In the genomic region with DNA sequence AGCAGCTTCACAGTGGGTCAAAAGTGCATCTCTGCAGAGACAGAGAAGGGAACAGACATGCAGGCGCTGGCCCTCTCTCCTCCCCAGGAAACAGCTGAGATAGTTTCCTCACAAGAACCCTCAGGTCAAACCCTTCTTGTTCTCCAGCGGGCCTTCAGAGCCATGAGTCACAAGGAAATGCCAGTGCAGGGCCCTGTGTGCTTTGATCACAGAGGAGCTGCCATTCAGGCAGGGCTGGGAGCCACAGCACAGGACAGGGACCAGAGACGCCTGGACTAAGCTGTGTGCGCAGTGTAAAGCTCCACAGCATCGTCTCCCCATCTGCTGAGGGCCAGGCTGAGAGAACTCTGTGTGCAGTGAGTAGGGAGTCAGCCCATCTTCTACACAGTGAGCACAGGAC, we compare ENCODE assay signal across 29 mouse cellular contexts. TPM values are rescaled to one million over a fixed set of nuclear protein-coding genes. Genes with fewer than 3 reads are reported as not detected.
DNase-seq lines count a peak whose midpoint lies in the region; ATAC-seq and TF ChIP-seq lines count a peak whose summit lies in the region.
"Not testable (repeated sequence)": the region's sequence is repeated elsewhere in the genome, so short reads cannot be mapped to it uniquely, and the experiment has no call there.
"Had no signal": no experiment of that assay in that cellular context is flagged by ENCODE, and none has a peak within 500 bp of the region (broad histone marks: within the 10 kb centered on the region; RNA-seq: fewer than 3 reads in every experiment).

No protein-coding gene starts in this region.

- TF ChIP-seq EP300 in lung, postnatal 0 days (IDR thresholded peaks at IDR 0.05): not testable (repeated sequence)

- not testable (repeated sequence) for TF ChIP-seq POLR2A in liver, adult 2 months (IDR thresholded peaks at IDR 0.05; ENCODE audit: extremely low read depth, insufficient read depth, low read length)

- not testable (repeated sequence) for H3K27me3 ChIP-seq in heart, embryonic 11.5 days (ENCODE audit: control insufficient read depth, insufficient read depth, low read length); kidney, postnatal 0 days (ENCODE audit: insufficient read depth, low read length); liver, adult 2 months (ENCODE audit: control insufficient read depth, insufficient read depth, low read length); lung, postnatal 0 days (replicated peaks; ENCODE audit: insufficient read depth, low read length)

- H3K4me2 ChIP-seq in heart, embryonic 11.5 days; kidney, postnatal 0 days (ENCODE audit: low read length); lung, postnatal 0 days (replicated peaks; ENCODE audit: low read depth, low read length): not testable (repeated sequence)

- not testable (repeated sequence) for H3K79me2 ChIP-seq in liver, adult 2 months (ENCODE audit: control insufficient read depth, insufficient read depth, low read length)

- H3K4me3 ChIP-seq in heart, embryonic 11.5 days (ENCODE audit: low read depth, low read length); kidney, postnatal 0 days (replicated peaks; ENCODE audit: low read depth, low read length); liver, adult 2 months (ENCODE audit: insufficient read depth, low read depth, low read length); lung, postnatal 0 days (ENCODE audit: low read depth, low read length): not testable (repeated sequence)

- H3K4me1 ChIP-seq in heart, embryonic 11.5 days (ENCODE audit: control insufficient read depth, insufficient read depth, low read length); kidney, postnatal 0 days (replicated peaks; ENCODE audit: insufficient read depth, low read length); liver, adult 2 months (ENCODE audit: control insufficient read depth, insufficient read depth, low read length); lung, postnatal 0 days (ENCODE audit: insufficient read depth, low read depth, low read length): not testable (repeated sequence)

- H3K9ac ChIP-seq in heart, embryonic 11.5 days (ENCODE audit: low read depth, low read length); kidney, postnatal 0 days (ENCODE audit: low read depth, low read length); liver, adult 2 months (ENCODE audit: low read depth, low read length); lung, postnatal 0 days (replicated peaks; ENCODE audit: low read depth): not testable (repeated sequence)

- DNase-seq in 416B (ENCODE audit: low read depth): peak; percentile 56
- DNase-seq in adrenal gland, adult 8-10 months: peak; percentile 10
- DNase-seq in adrenal gland, postnatal 36 days: peak; percentile 13 to 28
- peak; percentile 23 for DNase-seq in embryo, embryonic 11 days
- peak; percentile 7 for DNase-seq in kidney, postnatal 0 days (ENCODE audit: low spot score)
- peak; percentile 29 for DNase-seq in liver, adult 2 months (ENCODE audit: extremely low read depth, low read depth, low spot score)
- DNase-seq in lung, postnatal 0 days (ENCODE audit: low spot score): not testable (repeated sequence)

- TF ChIP-seq CTCF in kidney, postnatal 0 days (IDR thresholded peaks at IDR 0.05; ENCODE audit: low read depth); liver, adult 2 months (IDR thresholded peaks at IDR 0.05; ENCODE audit: low read depth, low read length); lung, postnatal 0 days (IDR thresholded peaks at IDR 0.05): not testable (repeated sequence)

- peak; percentile 46; the same call in 1 of the 2 replicates for ATAC-seq in heart, embryonic 11.5 days (replicated peaks; ENCODE audit: insufficient number of reproducible peaks, low FRiP score, low TSS enrichment)
- ATAC-seq in kidney, postnatal 0 days (replicated peaks; ENCODE audit: low FRiP score, low read depth): not testable (repeated sequence)
- peak; percentile 48 for ATAC-seq in lung, postnatal 0 days

- H3K27ac ChIP-seq in heart, embryonic 11.5 days (ENCODE audit: low read depth, low read length); kidney, postnatal 0 days; liver, adult 2 months (replicated peaks; ENCODE audit: insufficient read depth, low read depth, low read length); lung, postnatal 0 days (ENCODE audit: low read length): not testable (repeated sequence)

- 26% methylated on average over 5 of the region's 5 CpGs for WGBS in heart, embryonic 11.5 days (ENCODE audit: insufficient replicate concordance)
- 39% methylated on average over 5 of the region's 5 CpGs for WGBS in kidney, postnatal 0 days
- 50% methylated on average over 5 of the region's 5 CpGs for WGBS in liver, adult 2 months
- WGBS in lung, postnatal 0 days: 31% methylated on average over 5 of the region's 5 CpGs

- H3K36me3 ChIP-seq in heart, embryonic 11.5 days (ENCODE audit: control insufficient read depth, insufficient read depth, low read length); kidney, postnatal 0 days (ENCODE audit: insufficient read depth, low read length); liver, adult 2 months (ENCODE audit: control insufficient read depth, insufficient read depth, low read length); lung, postnatal 0 days (ENCODE audit: insufficient read depth, low read length): not testable (repeated sequence)

- H3K9me3 ChIP-seq in heart, embryonic 11.5 days (replicated peaks; ENCODE audit: control insufficient read depth, low read length); kidney, postnatal 0 days (replicated peaks; ENCODE audit: low read length); lung, postnatal 0 days (ENCODE audit: low read length): not testable (repeated sequence)

RNA-seq across cellular contexts. Expression of gene Clec4f, which starts 21.9 kb away (rescaled TPM):
- total RNA-seq in adrenal gland, adult 8-10 months (2022): not detected
- total RNA-seq in adrenal gland, postnatal 36 days (2021): not detected
- polyA plus RNA-seq in heart, embryonic 11.5 days (2014; fragmentation: Nextera tagmentation; extraction: Ambion mirVana): 0.19 TPM in 1 of 2 replicates, not detected in the other
- not detected in 2 replicates for polyA plus RNA-seq in kidney, postnatal 0 days (2015; fragmentation: Nextera tagmentation; extraction: Ambion mirVana)
- 116 and 171 TPM in 2 replicates for total RNA-seq in liver, adult 2 months (2014; rRNA removed)
- 37.8 and 52.3 TPM in 2 replicates for polyA plus RNA-seq in liver, adult 2 months (2012; rRNA removed)
- polyA plus RNA-seq in lung, postnatal 0 days (2015; fragmentation: Nextera tagmentation; extraction: Ambion mirVana): not detected in 2 replicates
- total RNA-seq: adrenal gland, adult 18-20 months; ES-E14; gastrocnemius, adult 18-20 months; gastrocnemius, postnatal 36 days; granulocyte monocyte progenitor cell, adult 5-6 weeks; heart, postnatal 14 days; heart, postnatal 4 days had no signal
- polyA plus RNA-seq: activated CD4-positive, CD25-positive, alpha-beta regulatory T cell, adult 4 months; brain, embryonic 14.5 days; cortical plate, adult 2 months; embryonic facial prominence, embryonic 10.5 days; embryonic facial prominence, embryonic 14.5 days; forebrain, embryonic 10.5 days; forebrain, embryonic 13.5 days; forebrain, embryonic 16.5 days; hindbrain, embryonic 11.5 days; hindbrain, embryonic 14.5 days; hindbrain, postnatal 0 days; inflammation-experienced regulatory T-cells, adult 6 months had no signal

RNA-seq across cellular contexts. Expression of gene Cd207, which starts 43.6 kb away (rescaled TPM):
- under 1 TPM in 2 of 4 experiments, not detected in 2; 0.20 to 0.22 TPM for total RNA-seq in adrenal gland, adult 8-10 months (2022)
- under 1 TPM in 1 of 2 experiments, not detected in 1; 0.20 TPM for total RNA-seq in adrenal gland, postnatal 36 days (2021)
- polyA plus RNA-seq in heart, embryonic 11.5 days (2014; fragmentation: Nextera tagmentation; extraction: Ambion mirVana): not detected in 2 replicates
- not detected in 2 replicates for polyA plus RNA-seq in kidney, postnatal 0 days (2015; fragmentation: Nextera tagmentation; extraction: Ambion mirVana)
- 3.4 and 3.7 TPM in 2 replicates for total RNA-seq in liver, adult 2 months (2014; rRNA removed)
- 0.93 and 1.1 TPM in 2 replicates for polyA plus RNA-seq in liver, adult 2 months (2012; rRNA removed)
- not detected in 2 replicates for polyA plus RNA-seq in lung, postnatal 0 days (2015; fragmentation: Nextera tagmentation; extraction: Ambion mirVana)
- total RNA-seq: ES-E14; gastrocnemius, adult 18-20 months; gastrocnemius, postnatal 10 days; granulocyte monocyte progenitor cell, adult 5-6 weeks; hindbrain, postnatal 0 days had no signal
- polyA plus RNA-seq: activated CD4-positive, CD25-positive, alpha-beta regulatory T cell, adult 4 months; brain, embryonic 14.5 days; cortical plate, adult 2 months; embryonic facial prominence, embryonic 10.5 days; embryonic facial prominence, embryonic 14.5 days; forebrain, embryonic 10.5 days; forebrain, embryonic 13.5 days; forebrain, embryonic 16.5 days; hindbrain, embryonic 11.5 days; hindbrain, embryonic 14.5 days; hindbrain, postnatal 0 days; inflammation-experienced regulatory T-cells, adult 6 months; intestine, embryonic 16.5 days had no signal

Comparison
In these comparisons a context has a peak if more than half of its experiments do, and no peak if none do; other contexts are left out.
1. RNA of gene Clec4f, which starts 21.9 kb away (polyA plus RNA-seq): 37.8 to 52.3 TPM in liver, adult 2 months; 0.19 TPM in heart, embryonic 11.5 days, not detected in kidney, postnatal 0 days and not detected in lung, postnatal 0 days; every median in the first group is over 10 times any median in the second.